Mouse (Mus musculus): ENCODE data around the gene Srrt. TPM values are rescaled to one million over a fixed set of nuclear protein-coding genes. Genes with fewer than 3 reads are reported as not detected.
A peak's percentile ranks its signal among the peaks of the same experiment; 100 is the strongest.

Srrt gene
- polyA plus RNA-seq, 1 experiment: 278 TPM

DNA sequence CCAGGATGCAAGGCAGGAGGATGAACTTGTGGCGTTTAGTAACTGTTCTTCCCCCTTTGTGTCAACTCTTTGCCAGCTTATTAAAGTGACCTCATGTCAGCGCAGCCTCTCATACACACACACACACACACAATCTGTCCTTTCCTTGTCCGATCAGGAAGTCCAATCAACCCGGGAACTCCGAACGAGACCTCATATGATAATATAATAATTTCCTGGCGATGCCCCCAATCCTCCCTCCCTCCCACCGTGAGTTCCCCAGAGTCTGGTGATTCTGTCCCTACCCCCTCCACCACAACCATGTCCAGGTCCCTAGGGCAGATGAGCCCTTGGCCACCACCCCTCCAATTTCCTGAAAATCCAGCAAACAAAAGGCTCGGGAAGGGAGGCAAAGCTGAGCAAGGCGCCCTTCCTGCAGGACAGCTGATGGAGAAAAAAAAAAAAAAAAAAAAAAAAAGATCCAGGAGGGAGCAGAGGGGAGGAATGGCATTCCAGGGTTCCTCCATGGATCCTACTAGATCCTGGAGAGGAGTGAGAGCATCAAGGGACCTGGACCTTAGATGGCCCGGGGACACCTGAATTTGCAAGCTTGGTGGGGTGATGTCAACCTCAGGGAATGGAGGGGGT lies 31.3 kb upstream of the Srrt start:
- DNase-seq (ENCODE audit: extremely low spot score in 1 of 2, low spot score in 1 of 2): no peak

DNA sequence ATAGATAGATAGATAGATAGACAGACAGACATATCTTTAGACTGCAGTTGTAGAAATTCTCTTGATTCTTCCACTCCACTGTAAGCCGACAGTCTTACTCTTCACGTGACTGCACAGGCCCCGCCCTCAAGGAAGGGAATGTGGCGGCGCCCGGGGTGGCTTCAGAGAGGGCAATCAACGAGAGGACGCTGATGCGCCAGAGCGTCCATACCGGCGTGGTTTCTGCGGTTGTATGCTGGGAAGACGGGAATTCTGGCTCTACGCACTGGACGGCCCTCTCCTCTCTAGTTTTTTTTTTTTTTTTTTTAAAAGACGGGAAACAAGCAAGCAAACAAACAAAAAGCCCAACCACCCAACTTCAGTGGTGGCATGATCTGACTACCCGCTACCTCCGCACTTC lies 30.8 kb upstream of the Srrt start:
- DNase-seq (ENCODE audit: extremely low spot score in 1 of 2, low spot score in 1 of 2): peak; percentile 84 to 93

DNA sequence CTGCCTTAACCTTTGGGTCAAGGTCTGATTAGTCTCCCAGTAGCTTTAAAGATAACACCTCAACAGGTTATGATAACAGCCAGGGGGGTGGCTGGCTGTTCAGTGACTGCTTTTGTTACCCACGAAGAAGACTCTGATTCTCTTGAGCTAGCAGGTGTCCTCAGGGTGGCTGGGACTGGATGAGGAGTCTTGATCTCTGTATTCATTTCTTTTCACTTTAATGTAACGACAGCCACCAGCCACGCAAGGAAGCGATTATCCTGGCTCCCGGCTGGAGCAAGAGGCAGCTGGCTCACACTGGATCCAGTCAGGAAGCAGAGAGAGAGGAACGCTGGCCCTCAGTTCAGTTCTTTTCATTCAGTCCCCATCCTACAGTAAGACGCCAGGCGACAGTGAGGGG lies 29.7 kb upstream of the Srrt start:
- no peak for DNase-seq (ENCODE audit: extremely low spot score in 1 of 2, low spot score in 1 of 2)

DNA sequence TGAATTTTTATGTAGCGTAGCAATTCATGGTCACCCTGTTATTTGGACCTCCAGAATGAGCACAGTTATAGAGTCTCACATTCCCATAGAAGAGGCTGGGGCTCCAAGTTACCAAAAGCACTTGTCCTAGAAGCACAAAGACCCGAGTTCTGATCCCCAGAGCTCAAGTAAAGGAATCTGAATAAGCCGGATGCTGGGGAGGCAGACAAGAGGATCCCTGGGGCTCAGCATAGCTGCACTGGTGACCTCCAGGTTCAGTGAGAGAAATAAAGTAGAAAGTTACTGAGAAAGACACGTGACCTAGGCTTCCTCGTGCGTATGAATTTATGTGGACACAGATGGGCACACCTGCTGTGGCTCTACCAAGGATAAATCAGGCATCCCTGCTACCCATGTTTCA lies 27.6 kb upstream of the Srrt start:
- DNase-seq (ENCODE audit: extremely low spot score in 1 of 2, low spot score in 1 of 2): no peak

DNA sequence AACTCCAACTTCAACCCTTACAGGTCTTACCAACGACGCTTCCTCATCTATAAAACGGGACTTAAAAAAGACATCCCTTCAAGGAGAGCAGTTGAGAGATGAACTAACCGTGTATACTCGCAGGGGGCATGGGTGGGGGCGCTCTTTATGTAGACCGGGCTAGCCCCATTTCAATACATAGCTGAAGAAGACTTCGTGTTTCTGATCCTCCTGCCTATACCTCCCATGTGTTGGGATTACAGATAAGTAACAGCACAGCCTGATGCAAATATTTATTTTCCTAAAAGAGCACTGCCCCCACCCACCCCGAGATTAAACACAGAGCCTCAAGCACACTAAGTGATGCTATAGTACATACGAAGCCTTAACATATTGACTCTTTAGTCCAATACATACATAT lies 26.8 kb upstream of the Srrt start:
- DNase-seq (ENCODE audit: extremely low spot score in 1 of 2, low spot score in 1 of 2): no peak

DNA sequence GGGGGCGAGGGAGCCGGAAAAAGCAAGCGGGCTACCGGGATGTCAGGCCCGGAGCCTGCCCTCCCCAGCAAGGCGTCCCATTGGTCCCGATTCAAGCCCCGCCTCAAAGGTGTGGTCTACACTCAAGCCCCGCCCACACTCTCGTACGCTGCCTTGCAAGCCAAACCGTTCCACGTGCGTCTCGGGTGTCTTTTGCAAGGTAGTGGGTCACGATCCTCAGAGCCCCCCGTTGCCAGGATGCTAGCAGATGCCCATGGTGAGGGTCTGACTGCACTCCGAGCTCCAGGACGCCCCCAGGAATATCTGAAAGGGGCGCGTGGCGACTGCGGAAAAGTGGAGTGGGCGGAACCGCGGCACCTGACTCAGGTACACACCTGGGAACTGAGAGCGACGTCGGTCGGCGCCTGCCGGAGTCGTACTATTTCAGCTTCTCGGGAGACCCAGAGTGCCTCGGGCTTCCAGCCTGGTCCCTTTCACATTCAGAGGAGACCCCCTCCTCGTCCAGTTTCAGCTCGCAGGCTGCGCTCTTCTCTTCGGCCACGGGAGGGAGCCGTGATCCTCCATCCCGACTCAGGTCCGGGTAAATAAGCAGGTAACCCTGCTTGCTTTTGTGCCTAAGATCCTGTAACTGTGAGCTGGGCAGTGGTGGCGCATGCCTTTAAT lies 26.2 kb upstream of the Srrt start, which contains the start of gene Slc12a9:
TSS of gene Slc12a9 (minus strand) at position 86 of the 663 bp plus-strand sequence.
- DNase-seq (ENCODE audit: extremely low spot score in 1 of 2, low spot score in 1 of 2): peak; percentile 91 to 93

DNA sequence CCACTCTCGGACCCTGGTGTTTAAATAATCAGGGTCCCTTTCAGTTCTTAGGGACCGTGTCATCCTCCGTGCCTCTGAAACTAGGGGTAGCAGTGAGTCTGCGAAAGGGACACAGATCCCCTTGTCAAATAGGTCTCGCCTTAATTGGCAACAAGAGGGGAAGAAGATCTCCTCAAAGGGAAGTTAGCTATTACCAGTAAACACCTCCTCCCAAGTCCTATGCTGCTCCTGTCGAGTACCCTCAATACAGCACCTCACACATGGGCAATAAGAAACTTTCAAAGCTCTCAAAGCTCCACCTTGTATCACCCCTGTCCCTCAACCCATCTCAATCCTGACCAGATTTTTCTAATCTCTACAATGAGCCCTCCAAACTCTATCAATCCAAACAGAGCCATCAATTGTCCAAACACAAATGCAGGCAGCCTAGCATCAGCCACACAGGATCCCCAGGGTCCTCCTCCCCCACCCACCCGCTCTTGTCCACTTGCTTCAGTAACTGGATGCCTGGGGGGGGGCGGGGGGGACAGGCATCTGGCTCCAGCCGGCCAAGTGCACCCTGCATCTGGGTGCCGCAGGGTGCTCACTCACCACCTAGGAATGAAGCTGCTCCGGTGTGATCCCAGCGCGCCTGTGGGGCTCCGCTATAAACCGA lies 25.5 kb upstream of the Srrt start:
- DNase-seq (ENCODE audit: extremely low spot score in 1 of 2, low spot score in 1 of 2): no peak

DNA sequence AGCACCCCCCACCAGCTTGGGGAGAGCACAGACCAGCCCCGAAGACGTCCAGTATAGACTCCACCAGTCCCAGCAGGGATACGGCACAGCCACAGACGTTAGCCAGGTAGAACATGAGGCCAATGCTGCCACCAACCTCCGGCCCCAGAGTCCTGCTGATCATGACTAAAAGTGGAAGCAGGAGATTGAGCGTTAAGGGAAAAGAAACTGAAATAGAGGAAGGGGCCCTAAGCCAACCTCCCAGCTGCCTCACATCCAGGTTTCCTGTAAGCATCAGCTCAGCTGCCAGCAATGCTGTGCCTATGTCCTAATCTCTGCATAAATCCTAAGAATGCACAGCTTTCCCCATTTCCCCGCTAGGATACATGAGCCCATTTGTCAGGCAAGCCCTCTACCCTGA lies 23.4 kb upstream of the Srrt start:
- DNase-seq (ENCODE audit: extremely low spot score in 1 of 2, low spot score in 1 of 2): no peak

DNA sequence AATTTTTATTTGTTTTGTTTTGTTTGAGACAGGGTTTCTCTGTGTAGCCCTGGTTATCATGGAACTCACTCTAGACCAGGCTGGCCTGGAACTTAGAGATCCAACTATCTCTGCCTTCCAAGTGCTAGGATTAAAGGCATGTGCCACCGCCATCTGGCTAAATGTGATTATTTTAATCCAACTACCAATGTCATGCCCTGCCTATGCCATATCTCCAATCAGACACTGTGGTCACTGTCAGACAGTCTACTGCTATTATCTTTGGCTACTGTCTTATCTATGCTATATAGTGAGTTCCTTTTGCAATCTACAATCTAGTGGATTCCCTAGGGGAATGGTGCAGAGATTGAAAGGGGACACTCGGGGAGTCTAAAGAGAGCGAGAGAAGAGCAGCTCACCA lies 13.5 kb upstream of the Srrt start:
- DNase-seq (ENCODE audit: extremely low spot score in 1 of 2, low spot score in 1 of 2): no peak

DNA sequence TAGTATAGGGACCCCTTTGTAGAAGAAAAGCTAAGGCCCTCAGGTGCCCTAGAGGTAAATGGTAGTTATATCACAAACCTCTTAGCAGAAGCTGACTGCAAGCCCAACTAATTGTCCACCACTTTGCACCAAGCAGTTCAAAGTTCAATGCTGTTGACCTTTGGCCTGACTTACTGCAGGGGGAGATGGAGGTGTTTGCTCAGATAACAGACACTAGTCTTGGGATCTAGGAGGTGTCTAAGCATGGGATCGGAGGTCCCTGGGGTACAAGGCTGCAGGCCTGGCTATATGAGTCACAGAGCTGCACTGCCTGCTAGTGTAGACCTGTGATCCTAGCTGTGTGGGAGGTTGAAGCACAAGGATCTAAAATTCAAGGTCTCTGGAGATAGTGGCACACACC lies 11.1 kb upstream of the Srrt start:
- no peak for DNase-seq (ENCODE audit: extremely low spot score in 1 of 2, low spot score in 1 of 2)

DNA sequence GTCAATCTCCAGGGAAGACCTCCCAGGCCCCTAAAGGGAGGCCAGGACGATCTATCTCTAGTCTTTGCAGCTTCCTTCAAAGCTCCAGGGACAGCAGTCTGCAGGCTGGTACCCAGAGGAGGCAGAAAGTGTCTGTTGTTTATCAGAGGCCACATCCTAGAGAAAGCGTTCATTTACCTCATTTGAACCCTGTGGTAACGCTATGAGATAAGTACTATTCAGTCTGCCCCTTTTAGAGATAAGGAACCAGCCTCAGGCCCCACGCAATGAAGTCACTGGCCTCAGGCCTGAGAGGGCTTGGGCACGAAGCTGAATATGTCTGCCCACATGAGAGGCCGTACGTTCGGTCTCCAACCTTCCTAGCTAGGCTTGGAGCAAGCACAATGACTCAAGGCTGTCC lies 9.9 kb upstream of the Srrt start:
- DNase-seq (ENCODE audit: extremely low spot score in 1 of 2, low spot score in 1 of 2): no peak

DNA sequence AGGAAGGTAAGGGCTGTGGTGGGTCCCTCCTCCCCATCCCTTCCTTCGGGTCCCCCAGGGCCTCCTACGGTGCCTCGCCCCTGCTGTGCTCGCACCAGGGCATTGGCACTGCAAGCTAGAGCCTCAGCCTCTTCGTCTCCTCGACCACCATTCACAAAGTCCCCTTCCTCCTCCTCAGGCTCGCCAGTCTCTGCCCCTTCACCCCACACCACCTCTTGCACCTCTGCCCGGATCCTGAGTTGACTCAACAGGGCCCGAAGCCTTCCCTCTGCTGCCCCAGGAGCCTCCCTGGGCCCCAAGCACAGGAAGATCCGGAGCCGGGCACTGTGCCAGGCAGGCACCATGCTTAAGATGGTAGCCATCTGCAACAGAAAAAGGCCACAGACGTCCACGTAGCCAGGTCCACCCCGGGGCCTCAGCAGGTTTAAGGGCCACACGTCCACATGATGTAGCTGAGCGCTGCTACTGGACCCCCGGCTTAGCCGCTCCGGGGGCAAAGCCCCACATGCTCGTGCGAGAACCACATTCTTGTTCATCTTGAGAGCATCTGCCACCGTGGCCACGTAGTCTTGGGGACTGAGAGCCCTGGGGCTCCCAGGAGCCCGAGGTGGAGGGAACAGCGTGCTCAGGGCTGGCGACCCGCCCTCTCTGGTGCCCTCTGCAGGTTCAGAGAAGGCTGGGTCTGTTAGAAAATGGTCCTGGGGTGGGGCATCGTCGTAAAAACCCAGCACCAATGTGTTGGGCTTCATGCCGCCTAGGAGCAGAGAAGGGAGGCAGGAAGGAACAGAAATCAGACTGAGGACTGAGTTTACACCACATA lies 7.8 kb upstream of the Srrt start:
- no peak for DNase-seq (ENCODE audit: extremely low spot score in 1 of 2, low spot score in 1 of 2)

DNA sequence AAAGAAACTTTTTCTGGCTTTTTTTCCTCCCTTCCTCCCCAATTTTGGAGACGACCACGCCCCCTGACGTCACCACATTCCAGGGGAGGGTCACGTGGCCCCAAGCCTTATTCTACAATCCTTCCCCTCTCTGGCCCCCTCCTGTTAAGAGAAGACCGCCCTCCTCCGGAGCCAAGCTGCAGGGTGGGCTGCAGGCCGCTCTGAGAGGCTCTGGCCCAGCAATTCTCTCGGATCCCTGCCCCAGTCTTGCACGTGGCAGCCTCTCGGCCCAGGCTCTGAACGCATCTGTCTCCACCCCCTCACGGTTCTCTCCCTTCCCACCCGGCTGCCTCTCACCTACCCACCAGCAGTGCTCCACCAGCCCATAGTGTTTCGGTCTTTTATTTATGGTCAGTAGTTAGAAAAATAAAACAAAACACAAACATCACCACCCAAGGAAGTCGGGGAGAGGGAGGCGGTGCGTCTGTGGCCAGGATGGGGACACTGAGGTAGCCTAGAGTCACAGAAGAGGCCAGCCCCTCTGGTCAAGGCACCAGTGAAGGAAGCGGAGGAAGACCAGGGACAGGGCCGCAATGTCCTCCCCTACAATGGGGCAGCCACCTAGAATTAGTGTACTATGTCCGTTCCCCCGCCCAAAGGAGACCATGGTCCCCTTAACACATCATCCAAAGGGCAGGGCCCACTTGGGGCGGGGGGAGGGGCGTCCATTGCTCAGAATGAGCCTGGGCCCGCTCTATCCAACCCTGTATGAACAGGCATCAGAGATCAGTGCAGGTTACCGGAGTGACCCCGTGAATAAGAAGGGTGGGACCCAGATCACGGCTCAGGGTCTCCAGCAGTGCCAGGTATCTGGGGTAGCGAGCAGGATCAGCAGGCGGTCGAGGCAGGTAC lies 7.0 kb upstream of the Srrt start, which contains the start of gene Trip6:
TSS of gene Trip6 (minus strand) at position 212 of the 891 bp plus-strand sequence.
- DNase-seq (ENCODE audit: extremely low spot score in 1 of 2, low spot score in 1 of 2): peak in 1 of 2 experiments; percentile 63

DNA sequence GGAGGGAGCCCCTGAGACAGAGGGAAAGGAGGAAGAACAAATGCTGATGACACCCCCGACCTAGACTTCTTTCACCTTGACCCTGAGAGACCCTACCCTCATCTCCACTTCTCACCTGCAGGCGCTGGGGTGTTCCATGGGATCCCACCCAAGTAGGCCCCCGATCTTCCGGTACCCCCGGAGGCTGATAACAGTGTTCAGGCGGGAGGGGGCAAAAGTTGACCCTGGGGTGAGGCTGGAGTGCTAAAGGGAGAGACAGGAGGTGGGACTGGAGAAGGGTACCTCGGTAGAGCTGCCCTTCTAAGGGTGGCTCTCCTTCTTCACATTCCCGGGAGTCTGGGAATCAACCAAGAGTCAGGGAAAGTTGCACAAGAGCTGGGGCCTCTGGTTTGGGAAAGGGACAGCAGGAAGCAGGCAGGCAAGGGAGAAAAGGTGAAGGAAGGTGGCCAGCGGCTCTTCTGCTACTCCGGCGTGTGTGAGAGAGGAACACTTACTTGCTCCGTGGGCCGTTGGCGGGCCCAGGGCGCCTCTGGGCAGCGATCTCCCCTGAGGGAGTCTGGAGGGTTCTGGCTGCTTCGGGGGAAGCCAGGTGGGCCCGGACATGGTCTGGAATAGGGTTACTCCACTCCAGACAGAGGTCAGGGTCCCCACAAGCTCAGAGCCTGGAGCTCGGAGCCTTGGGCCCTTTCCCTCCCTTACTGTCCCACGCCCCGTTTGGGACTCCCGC lies 6.2 kb upstream of the Srrt start:
- DNase-seq (ENCODE audit: extremely low spot score in 1 of 2, low spot score in 1 of 2): no peak

DNA sequence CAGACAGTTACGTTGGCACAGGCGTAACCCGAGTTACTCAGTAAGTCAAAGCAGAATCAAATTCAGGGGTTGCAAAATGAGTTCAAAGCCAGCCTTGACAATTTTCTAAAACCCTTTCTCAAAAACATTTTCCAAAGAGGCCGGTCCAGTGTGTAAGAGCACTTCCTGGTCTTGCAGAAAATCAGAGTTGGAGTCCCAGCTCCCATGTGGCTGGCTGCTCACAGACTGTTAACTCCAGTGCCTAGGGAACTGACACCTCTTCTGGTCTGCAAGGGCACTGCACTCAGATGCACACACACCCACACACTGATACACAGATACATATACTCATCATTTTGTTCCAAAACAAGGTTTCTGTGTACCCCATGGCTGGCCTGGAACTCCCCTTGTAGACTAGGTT lies 882 bp upstream of the Srrt start:
- no peak for DNase-seq (ENCODE audit: extremely low spot score in 1 of 2, low spot score in 1 of 2)

DNA sequence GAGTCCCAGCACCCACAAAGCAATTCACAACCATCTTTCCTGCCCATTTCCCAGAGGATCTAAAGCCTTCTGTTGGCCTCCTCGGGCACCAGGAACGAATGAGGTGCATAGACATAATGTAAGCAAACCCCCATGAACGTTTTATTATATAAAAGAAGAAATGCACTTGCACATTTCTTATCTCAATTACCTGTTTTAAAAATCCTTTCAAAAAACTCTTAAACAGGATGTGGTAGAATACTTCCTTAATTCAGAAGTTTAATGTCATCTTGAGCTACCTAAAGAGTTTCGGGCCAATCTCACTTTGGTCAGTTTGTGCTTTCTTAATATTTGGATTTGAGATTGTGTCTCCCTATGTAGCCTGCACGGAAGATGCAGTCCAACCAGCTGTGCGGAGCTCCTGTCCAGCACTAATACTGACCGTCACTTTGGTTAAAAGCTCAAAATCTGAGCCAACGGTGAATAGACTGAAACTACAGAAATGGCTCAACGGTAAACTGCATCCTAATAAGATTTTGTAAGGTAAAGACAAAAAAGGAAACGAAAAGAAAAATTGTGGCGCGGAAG lies 952 bp downstream of the Srrt start:
- DNase-seq (ENCODE audit: extremely low spot score in 1 of 2, low spot score in 1 of 2): no peak

DNA sequence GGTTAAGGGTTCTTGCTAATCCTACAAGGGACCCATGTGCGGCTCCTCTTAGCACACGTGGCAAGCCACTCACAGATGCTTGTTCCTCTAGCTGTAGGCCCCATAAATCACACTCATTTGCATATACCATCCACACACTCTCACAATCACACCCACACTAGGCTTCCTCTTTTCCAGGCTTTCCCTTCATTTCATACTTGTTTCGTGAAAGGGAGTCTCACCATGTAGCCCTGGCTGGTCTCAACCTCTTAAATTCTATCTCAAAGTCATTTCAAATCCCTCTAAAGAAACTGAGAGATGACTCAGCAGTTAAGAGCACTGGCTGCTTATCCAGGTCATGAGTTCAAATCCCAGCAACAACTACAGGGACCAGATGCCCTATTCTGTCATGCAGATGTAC lies 1.7 kb downstream of the Srrt start:
- DNase-seq (ENCODE audit: extremely low spot score in 1 of 2, low spot score in 1 of 2): peak in 1 of 2 experiments; percentile 59

DNA sequence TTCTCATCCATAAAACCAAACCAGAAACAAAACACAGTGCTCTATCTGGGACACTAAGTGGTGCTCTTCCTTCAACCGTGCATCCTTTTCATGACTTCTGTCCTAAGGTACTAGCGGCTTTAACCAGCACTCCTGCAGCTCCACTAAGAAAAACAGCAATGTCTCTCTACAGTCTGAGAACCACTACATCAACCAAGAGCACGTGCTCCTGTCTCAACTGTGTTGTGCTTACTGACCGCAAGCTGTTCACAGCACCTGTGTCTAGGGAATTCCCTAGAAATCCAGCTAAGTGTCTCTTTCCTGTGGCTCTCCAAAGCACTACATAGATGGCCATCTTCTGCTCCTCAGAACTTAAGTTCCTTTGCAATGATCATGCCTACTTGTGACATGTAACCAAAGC lies 2.7 kb downstream of the Srrt start:
- DNase-seq (ENCODE audit: extremely low spot score in 1 of 2, low spot score in 1 of 2): no peak

DNA sequence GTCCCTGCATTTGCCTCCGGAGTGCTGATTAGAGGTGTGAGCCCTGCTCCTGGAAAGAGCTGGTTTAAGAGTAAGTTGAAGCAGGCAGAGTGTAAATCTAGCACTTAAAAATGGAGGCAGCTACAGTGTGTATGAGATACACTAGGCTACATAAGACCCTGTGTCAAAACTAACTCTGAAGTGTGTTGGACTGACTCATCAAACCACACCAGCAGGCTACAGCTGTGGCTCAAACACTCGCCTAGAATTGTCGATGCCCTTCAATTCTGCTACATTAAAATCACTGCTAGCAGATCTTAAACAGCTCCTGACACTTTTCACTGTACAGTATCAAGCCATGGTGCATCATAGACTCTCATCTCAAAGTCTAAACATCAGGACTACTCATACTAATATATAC lies 3.3 kb downstream of the Srrt start:
- DNase-seq (ENCODE audit: extremely low spot score in 1 of 2, low spot score in 1 of 2): no peak
